Mouse (Mus musculus) layer of hippocampus, postnatal 10 days (tissue): ENCODE data around the gene Dusp12. TPM values are rescaled to one million over a fixed set of nuclear protein-coding genes. Genes with fewer than 3 reads are reported as not detected.

Experiments
- DNase-seq, 2 experiments: peaks; one replicate each; pipeline ENCODE4 v3.0.0; 2021; ENCODE audit warnings: low spot score in 2 of 2
- total RNA-seq, 2 experiments: library from RNA; stranded (reverse); gene quantifications; 2 replicates each; pipeline ENCODE4 v1.2.3; 2021

The Dusp12 gene
- total RNA-seq, 2 experiments from 2014 or later, result 15.5 to 16.3 TPM

- peak; percentile 64 to 67 for DNase-seq
Measured at GRCm38 (mm10) chr1:170900799-170901467, 15.6 kb upstream of the Dusp12 start.

GRCm38 (mm10) chr1:170898413-170899075 is 13.2 kb upstream of the Dusp12 start:
- no peak for DNase-seq

- DNase-seq, result no peak
Measured at GRCm38 (mm10) chr1:170896651-170897281, 11.4 kb upstream of the Dusp12 start.

- no peak for DNase-seq
Measured at GRCm38 (mm10) chr1:170894603-170895602, 9.6 kb upstream of the Dusp12 start.

GRCm38 (mm10) chr1:170892279-170892678 is 6.9 kb upstream of the Dusp12 start:
- DNase-seq, result no peak

- DNase-seq, result no peak
Measured at GRCm38 (mm10) chr1:170891646-170892045, 6.3 kb upstream of the Dusp12 start.

- DNase-seq, result no peak
Measured at GRCm38 (mm10) chr1:170889310-170889709, 4.0 kb upstream of the Dusp12 start.

- no peak for DNase-seq
Measured at GRCm38 (mm10) chr1:170886044-170886458, 711 bp upstream of the Dusp12 start.

- no peak for DNase-seq
Measured at GRCm38 (mm10) chr1:170884390-170884789, 950 bp downstream of the Dusp12 start.

- DNase-seq, result no peak
Measured at GRCm38 (mm10) chr1:170882915-170883485, 2.3 kb downstream of the Dusp12 start.

GRCm38 (mm10) chr1:170876906-170877305 is 8.4 kb downstream of the Dusp12 start:
- DNase-seq, result no peak

- no peak for DNase-seq
Measured at GRCm38 (mm10) chr1:170875676-170876075, 9.7 kb downstream of the Dusp12 start.

GRCm38 (mm10) chr1:170871961-170872360 is 13.4 kb downstream of the Dusp12 start:
- DNase-seq, result no peak

GRCm38 (mm10) chr1:170871402-170871801 is 13.9 kb downstream of the Dusp12 start:
- DNase-seq, result no peak

GRCm38 (mm10) chr1:170868905-170869283 is 16.4 kb downstream of the Dusp12 start:
- no peak for DNase-seq

GRCm38 (mm10) chr1:170868107-170868904 is 17.0 kb downstream of the Dusp12 start:
- peak; percentile 55 to 68 for DNase-seq

GRCm38 (mm10) chr1:170867691-170868105 is 17.6 kb downstream of the Dusp12 start, which contains the start of gene Atf6:
Atf6 (minus strand) TSS chr1:170867771.
- peak; percentile 97 to 98 for DNase-seq

GRCm38 (mm10) chr1:170866992-170867690 is 18.2 kb downstream of the Dusp12 start:
- peak in 1 of 2 experiments; percentile 25 for DNase-seq

- DNase-seq, result no peak
Measured at GRCm38 (mm10) chr1:170865406-170865805, 19.9 kb downstream of the Dusp12 start.
